Mouse (Mus musculus): Measurements from ENCODE around the gene Gm9913. TPM values are rescaled to one million over a fixed set of nuclear protein-coding genes. Genes with fewer than 3 reads are reported as not detected.

The Gm9913 gene
- 0.27 and 0.52 TPM in 2 replicates for total RNA-seq (2014; rRNA removed)
- 0.09 and 0.11 TPM in 2 replicates for polyA plus RNA-seq (2015; fragmentation: Nextera tagmentation; extraction: Ambion mirVana)

GRCm38 (mm10) chr2:125505006-125505745 is at the start of gene Gm9913:
TSS of gene Gm9913 (plus strand) at chr2:125505089.
- peak; percentile 42; the same call in 1 of the 2 replicates for ATAC-seq (ENCODE audit: low FRiP score)
- no peaks in the 10 kb centered on the region for H3K4me1 ChIP-seq (ENCODE audit: insufficient read depth, low read length)
- H3K27me3 ChIP-seq (ENCODE audit: insufficient read depth, low read length): no peaks in the 10 kb centered on the region
- TF ChIP-seq CTCF (IDR thresholded peaks at IDR 0.05): no peak
- H3K36me3 ChIP-seq (ENCODE audit: insufficient read depth, low read length): no peaks in the 10 kb centered on the region
- H3K9ac ChIP-seq (replicated peaks; ENCODE audit: low read length, poor library complexity, severe bottlenecking): peak within 1 kb of the TSS; percentile 77
- H3K9me3 ChIP-seq (ENCODE audit: low read length): no peaks in the 10 kb centered on the region
- peak within 1 kb of the TSS; percentile 85 for H3K4me2 ChIP-seq (ENCODE audit: low read depth, low read length, poor library complexity, severe bottlenecking)
- under 1% methylated on average over 45 of the region's 45 CpGs for WGBS
- peak within 1 kb of the TSS; percentile 70 for H3K27ac ChIP-seq (ENCODE audit: low read depth, low read length)
- H3K4me3 ChIP-seq (ENCODE audit: low read depth, low read length): peak within 1 kb of the TSS; percentile 75
- DNase-seq (ENCODE audit: low spot score): peak; percentile 59

GRCm38 (mm10) chr2:125456059-125456789 is 48.7 kb upstream of the Gm9913 start:
- WGBS: 89% methylated on average over 15 of the region's 15 CpGs
- 0 out of 2 replicates have a peak, but pooled peaks cover 2% of the 10 kb centered on the region for H3K36me3 ChIP-seq (ENCODE audit: insufficient read depth, low read length)
- no peak overlapping the region for H3K9ac ChIP-seq (replicated peaks; ENCODE audit: low read length, poor library complexity, severe bottlenecking)
- H3K9me3 ChIP-seq (ENCODE audit: low read length): no peaks in the 10 kb centered on the region
- no peak for DNase-seq (ENCODE audit: low spot score)
- no peak for ATAC-seq (ENCODE audit: low FRiP score)
- H3K27ac ChIP-seq (ENCODE audit: low read depth, low read length): no peak overlapping the region
- TF ChIP-seq CTCF (IDR thresholded peaks at IDR 0.05): no peak
- H3K4me3 ChIP-seq (ENCODE audit: low read depth, low read length): no peak overlapping the region
- no peak overlapping the region for H3K4me2 ChIP-seq (ENCODE audit: low read depth, low read length, poor library complexity, severe bottlenecking)
- no peaks in the 10 kb centered on the region for H3K27me3 ChIP-seq (ENCODE audit: insufficient read depth, low read length)
- no peaks in the 10 kb centered on the region for H3K4me1 ChIP-seq (ENCODE audit: insufficient read depth, low read length)

- no peak for TF ChIP-seq CTCF (IDR thresholded peaks at IDR 0.05)
These were observed 45.8 kb upstream of the Gm9913 start for GRCm38 (mm10) chr2:125459087-125459486.

GRCm38 (mm10) chr2:125464036-125464435 is 40.9 kb upstream of the Gm9913 start:
- Histone ChIP-seq H3K9me3 (ENCODE audit: low read length) (no peaks in the 10 kb centered on the region), H3K4me3 (ENCODE audit: low read depth, low read length) (no peak overlapping the region), H3K4me1 (ENCODE audit: insufficient read depth, low read length) (no peaks in the 10 kb centered on the region), H3K27ac (ENCODE audit: low read depth, low read length) (no peak overlapping the region), H3K27me3 (ENCODE audit: insufficient read depth, low read length) (no peaks in the 10 kb centered on the region), H3K4me2 (ENCODE audit: low read depth, low read length, poor library complexity, severe bottlenecking) (no peak overlapping the region), H3K36me3 (ENCODE audit: insufficient read depth, low read length) (peaks cover 5% of the 10 kb centered on the region; the same call in 1 of the 2 replicates), H3K9ac (replicated peaks; ENCODE audit: low read length, poor library complexity, severe bottlenecking) (no peak overlapping the region)
- ATAC-seq (ENCODE audit: low FRiP score) (no peak), DNase-seq (ENCODE audit: low spot score) (no peak)
- no peak for TF ChIP-seq CTCF (IDR thresholded peaks at IDR 0.05)
- 80% methylated on average over 6 of the region's 6 CpGs for WGBS

More at GRCm38 (mm10) chr2:125459087-125459486, 45.8 kb upstream of the Gm9913 start:
- no peaks in the 10 kb centered on the region for H3K27me3 ChIP-seq (ENCODE audit: insufficient read depth, low read length)
- no peak overlapping the region for H3K4me2 ChIP-seq (ENCODE audit: low read depth, low read length, poor library complexity, severe bottlenecking)
- WGBS: 88% methylated on average over 3 of the region's 3 CpGs
- no peak overlapping the region for H3K4me3 ChIP-seq (ENCODE audit: low read depth, low read length)
- DNase-seq (ENCODE audit: low spot score) (no peak), ATAC-seq (ENCODE audit: low FRiP score) (no peak)
- H3K4me1 ChIP-seq (ENCODE audit: insufficient read depth, low read length): no peaks in the 10 kb centered on the region
- H3K9me3 ChIP-seq (ENCODE audit: low read length): no peaks in the 10 kb centered on the region
- H3K36me3 ChIP-seq (ENCODE audit: insufficient read depth, low read length): 0 out of 2 replicates have a peak, but pooled peaks cover 2% of the 10 kb centered on the region
- H3K27ac ChIP-seq (ENCODE audit: low read depth, low read length): no peak overlapping the region
- no peak overlapping the region for H3K9ac ChIP-seq (replicated peaks; ENCODE audit: low read length, poor library complexity, severe bottlenecking)

GRCm38 (mm10) chr2:125470553-125471295 is 34.2 kb upstream of the Gm9913 start:
- Histone ChIP-seq H3K4me3 (ENCODE audit: low read depth, low read length) (no peak overlapping the region), H3K36me3 (ENCODE audit: insufficient read depth, low read length) (peaks cover 10% of the 10 kb centered on the region), H3K27ac (ENCODE audit: low read depth, low read length) (no peak overlapping the region), H3K9me3 (ENCODE audit: low read length) (no peaks in the 10 kb centered on the region), H3K9ac (replicated peaks; ENCODE audit: low read length, poor library complexity, severe bottlenecking) (no peak overlapping the region), H3K27me3 (ENCODE audit: insufficient read depth, low read length) (no peaks in the 10 kb centered on the region), H3K4me1 (ENCODE audit: insufficient read depth, low read length) (no peaks in the 10 kb centered on the region), H3K4me2 (ENCODE audit: low read depth, low read length, poor library complexity, severe bottlenecking) (no peak overlapping the region)
- WGBS: 67% methylated on average over 8 of the region's 8 CpGs
- TF ChIP-seq CTCF (IDR thresholded peaks at IDR 0.05): no peak
- ATAC-seq (ENCODE audit: low FRiP score) (no peak), DNase-seq (ENCODE audit: low spot score) (peak; percentile 40)
